Mouse (Mus musculus): ENCODE measurements at regions not wholly inside any gene's neighbourhood (a gene's known extent, or its start where the extent isn't known, plus 50 kb on each side); places are given as distances from the start of the nearest gene placed in this dataset.

DNA sequence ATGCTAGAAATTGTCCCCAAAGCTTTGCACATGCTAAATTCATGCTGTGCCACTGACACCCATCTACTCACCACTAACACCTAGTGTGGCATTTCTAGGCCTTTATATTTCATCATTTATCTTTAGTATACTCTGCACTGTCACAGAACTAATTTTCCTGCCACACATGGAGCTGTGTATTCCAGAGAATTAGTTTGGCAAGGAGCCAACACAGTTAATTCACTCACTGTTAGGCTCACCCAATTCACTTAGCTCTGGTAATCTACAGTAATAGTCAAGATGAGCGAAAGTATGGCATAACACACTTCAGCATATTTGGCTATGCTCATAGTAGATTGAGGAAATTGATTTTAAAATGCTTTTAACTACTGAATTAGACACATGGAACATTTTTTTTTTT lies 532.0 kb downstream of the Ptprc start:
- no peak for TF ChIP-seq POLR2A (IDR thresholded peaks at IDR 0.05; ENCODE audit: insufficient read depth, low read depth, low read length)
- TF ChIP-seq CTCF (IDR thresholded peaks at IDR 0.05) = no peak
- TF ChIP-seq EP300 (IDR thresholded peaks at IDR 0.05; ENCODE audit: insufficient read depth, low read depth, low read length) = no peak
